Mouse (Mus musculus) cerebellum, adult 2 months (tissue): ENCODE results near the gene Gjd3. TPM values are rescaled to one million over a fixed set of nuclear protein-coding genes. Genes with fewer than 3 reads are reported as not detected.

ENCODE experiments used
- DNase-seq, 2 experiments: peaks; one replicate each; pipeline ENCODE4 v3.0.0; 2021
- H3K27ac ChIP-seq: fragments of 200-500 bp; 2 replicates; pipeline ENCODE4 v1.5.1; 2012; ENCODE audit warnings: low read length, control low read depth, inconsistent platforms; ENCODE audit not compliant: insufficient read depth
- H3K27me3 ChIP-seq: fragments of 200-500 bp; 2 replicates; pipeline ENCODE4 v1.6.1; 2012; ENCODE audit warnings: inconsistent platforms, mild to moderate bottlenecking, low read length, moderate library complexity; ENCODE audit not compliant: control insufficient read depth, insufficient read depth
- H3K4me1 ChIP-seq: fragments of 200-500 bp; 2 replicates; pipeline ENCODE4 v1.6.1; 2011; ENCODE audit warnings: low read length; ENCODE audit not compliant: control insufficient read depth, insufficient read depth
- H3K4me3 ChIP-seq: fragments of 200-500 bp; replicated peaks from 2 replicates; pipeline ENCODE3; 2011; ENCODE audit warnings: mild to moderate bottlenecking, low read depth, low read length, control low read depth; ENCODE audit not compliant: insufficient read depth
- CTCF ChIP-seq: fragments of 200-500 bp; IDR thresholded peaks from 2 replicates; pipeline ENCODE4 v1.5.1; 2011; ENCODE audit warnings: low read depth, mild to moderate bottlenecking, control low read depth, low read length, moderate library complexity, borderline replicate concordance; ENCODE audit not compliant: insufficient read depth
- POLR2A ChIP-seq: fragments of 200-500 bp; IDR thresholded peaks from 2 replicates; pipeline ENCODE4 v1.6.1; 2011; ENCODE audit warnings: low read length, control low read depth, borderline replicate concordance; ENCODE audit not compliant: insufficient read depth
- WGBS: fragments of 180-500 bp; shearing (Covaris S2); methylation state at CpG from one replicate; pipeline ENCODE4 v1.1.7; 2018; 5-methylcytosine and 5-hydroxymethylcytosine counted together
- polyA plus RNA-seq: library from polyadenylated mRNA; depleted of rRNA; stranded (reverse); fragments of >200 nt; gene quantifications from 2 replicates; pipeline ENCODE4 v1.2.3, GENCODE M21; 2012; rRNA removed

Gene Gjd3
- 1.2 and 2.1 TPM in 2 replicates for polyA plus RNA-seq

- no peak for DNase-seq
- Histone ChIP-seq H3K27ac (0 out of 2 replicates have a peak within 1 kb of the TSS, but pooled peaks have one; percentile 11), H3K27me3 (no peaks in the 10 kb centered on the region), H3K4me3 (peak within 1 kb of the TSS; percentile 55), H3K4me1 (peaks cover 5% of the 10 kb centered on the region; the same call in 1 of the 2 replicates)
- WGBS, result 4% methylated on average over 28 of the region's 28 CpGs
- TF ChIP-seq CTCF (no peak), POLR2A (no peak)
Observed at GRCm38 (mm10) chr11:98982773-98983133, at the start of gene Gjd3. TSS of gene Gjd3 (minus strand) at chr11:98983016.

- no peak for TF ChIP-seq POLR2A
- no peak for TF ChIP-seq CTCF
- 84% methylated on average over 12 of the region's 12 CpGs for WGBS
- no peak overlapping the region for H3K4me3 ChIP-seq
- no peaks in the 10 kb centered on the region; the same call in 1 of the 2 replicates for H3K4me1 ChIP-seq
- no peak overlapping the region for H3K27ac ChIP-seq
- H3K27me3 ChIP-seq, result no peaks in the 10 kb centered on the region
- DNase-seq, result no peak
Observed at GRCm38 (mm10) chr11:99026899-99027440, 44.2 kb upstream of the Gjd3 start.

- no peak overlapping the region for H3K4me3 ChIP-seq
- no peaks in the 10 kb centered on the region; the same call in 1 of the 2 replicates for H3K4me1 ChIP-seq
- H3K27ac ChIP-seq, result no peak overlapping the region
- 82% methylated on average over 6 of the region's 6 CpGs for WGBS
- no peak for DNase-seq
- TF ChIP-seq CTCF (no peak), POLR2A (no peak)
- H3K27me3 ChIP-seq, result no peaks in the 10 kb centered on the region
Observed at GRCm38 (mm10) chr11:99025878-99026277, 43.1 kb upstream of the Gjd3 start.

- WGBS, result 24% methylated on average over 18 of the region's 18 CpGs
- no peaks in the 10 kb centered on the region for H3K4me1 ChIP-seq
- TF ChIP-seq CTCF (no peak), POLR2A (no peak)
- peak overlapping the region; percentile 77 for H3K4me3 ChIP-seq
- no peak overlapping the region for H3K27ac ChIP-seq
- no peaks in the 10 kb centered on the region for H3K27me3 ChIP-seq
- no peak for DNase-seq
Observed at GRCm38 (mm10) chr11:99024468-99025134, 41.8 kb upstream of the Gjd3 start.

GRCm38 (mm10) chr11:99023500-99024467, 41.0 kb upstream of the Gjd3 start, which contains the start of gene Top2a:
TSS of gene Top2a (minus strand) at chr11:99024189.
- no peaks in the 10 kb centered on the region for H3K27me3 ChIP-seq
- H3K4me3 ChIP-seq, result peak within 1 kb of the TSS; percentile 82
- TF ChIP-seq POLR2A, result no peak
- TF ChIP-seq CTCF, result no peak
- under 1% methylated on average over 54 of the region's 54 CpGs for WGBS
- DNase-seq, result peak; percentile 96 to 98
- no peaks in the 10 kb centered on the region for H3K4me1 ChIP-seq
- no peak within 1 kb of the TSS for H3K27ac ChIP-seq

GRCm38 (mm10) chr11:99023094-99023493, 40.3 kb upstream of the Gjd3 start:
- Histone ChIP-seq H3K27me3 (no peaks in the 10 kb centered on the region), H3K27ac (no peak overlapping the region), H3K4me1 (no peaks in the 10 kb centered on the region), H3K4me3 (no peak overlapping the region)
- no peak for TF ChIP-seq POLR2A
- 14% methylated on average over 4 of the region's 4 CpGs for WGBS
- no peak for DNase-seq

GRCm38 (mm10) chr11:99022384-99022933, 39.6 kb upstream of the Gjd3 start:
- TF ChIP-seq CTCF, result no peak
- TF ChIP-seq POLR2A, result no peak
- Histone ChIP-seq H3K27me3 (no peaks in the 10 kb centered on the region), H3K27ac (no peak overlapping the region), H3K4me3 (no peak overlapping the region), H3K4me1 (no peaks in the 10 kb centered on the region)
- 75% methylated on average over 5 of the region's 5 CpGs for WGBS
- DNase-seq, result no peak
